Mouse (Mus musculus) lung, postnatal 4 days (tissue): Measurements from ENCODE around the gene Cog5.

ENCODE experiments used
- DNase-seq, 2 experiments: peaks; one replicate each; pipeline ENCODE4 v3.0.0; 2021

Gene Cog5

GRCm38 (mm10) chr12:31895888-31896287 is 241.2 kb downstream of the Cog5 start:
- DNase-seq, result peak; percentile 52 to 69

GRCm38 (mm10) chr12:31896295-31896694 is 241.6 kb downstream of the Cog5 start:
- DNase-seq, result no peak

DNA sequence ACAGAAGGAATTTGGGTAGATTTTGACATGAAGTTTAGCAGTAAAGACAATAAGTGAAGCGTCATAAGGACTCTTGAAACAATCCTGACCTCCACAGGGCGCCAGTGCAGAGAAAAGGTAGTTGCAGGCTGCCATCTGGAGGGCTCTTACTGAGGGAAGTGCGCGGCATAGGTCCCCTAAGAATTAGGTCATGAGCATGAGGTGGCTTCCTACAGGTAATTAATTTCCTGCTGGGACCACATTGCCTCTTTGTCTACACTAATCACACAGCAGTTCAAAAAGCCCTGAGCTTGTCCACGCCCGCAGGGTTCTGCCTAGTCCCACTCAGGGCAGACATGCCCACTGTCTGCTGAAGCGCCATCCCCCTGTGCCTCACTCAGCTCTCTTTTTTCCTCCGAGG is 242.3 kb downstream of the Cog5 start:
- no peak for DNase-seq

DNA sequence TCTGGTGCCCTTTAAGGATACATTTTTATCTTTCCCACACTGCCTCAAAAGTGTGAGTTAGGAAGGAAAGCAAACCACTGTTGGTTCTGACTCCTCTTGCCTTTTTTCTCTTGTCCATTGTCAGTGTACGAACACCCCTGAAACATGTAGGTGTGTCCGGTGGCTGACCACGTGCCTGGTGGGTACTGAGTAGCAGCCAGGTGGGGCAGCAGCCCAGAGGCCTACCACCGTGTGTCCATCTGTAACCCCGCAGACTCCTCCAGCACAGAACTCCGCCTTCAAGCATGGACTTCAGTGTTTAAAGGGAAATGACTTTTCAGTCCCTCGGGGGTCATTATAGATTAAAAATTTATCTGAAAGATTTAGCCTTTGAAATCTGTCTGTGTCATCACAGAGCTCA is 242.8 kb downstream of the Cog5 start:
- DNase-seq, result no peak

DNA sequence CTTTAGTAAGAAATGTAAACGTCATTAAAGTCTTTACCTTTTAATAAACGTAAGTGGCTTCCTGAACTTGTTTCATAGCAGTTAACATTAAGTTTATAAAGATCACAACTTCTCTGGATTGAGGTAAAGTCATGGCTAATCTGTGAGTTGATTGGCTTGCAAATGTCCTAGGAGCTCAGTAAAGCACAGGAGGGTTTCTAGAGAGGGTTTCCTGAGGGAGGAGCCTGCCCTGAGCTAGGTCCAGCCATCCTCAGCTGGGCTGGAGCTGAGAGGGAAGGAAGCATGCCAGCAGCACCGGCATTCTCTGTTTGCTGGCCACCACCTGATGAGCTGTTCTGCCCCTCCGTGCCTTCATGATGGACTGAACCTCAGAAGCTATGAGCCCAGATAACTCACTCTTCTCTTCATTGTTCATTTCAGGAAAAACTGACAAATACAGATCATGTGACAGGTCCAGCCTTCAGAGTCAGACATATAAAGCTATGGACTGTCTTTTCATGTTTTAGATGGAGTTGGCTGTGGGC is 245.8 kb downstream of the Cog5 start:
- DNase-seq, result no peak

DNA sequence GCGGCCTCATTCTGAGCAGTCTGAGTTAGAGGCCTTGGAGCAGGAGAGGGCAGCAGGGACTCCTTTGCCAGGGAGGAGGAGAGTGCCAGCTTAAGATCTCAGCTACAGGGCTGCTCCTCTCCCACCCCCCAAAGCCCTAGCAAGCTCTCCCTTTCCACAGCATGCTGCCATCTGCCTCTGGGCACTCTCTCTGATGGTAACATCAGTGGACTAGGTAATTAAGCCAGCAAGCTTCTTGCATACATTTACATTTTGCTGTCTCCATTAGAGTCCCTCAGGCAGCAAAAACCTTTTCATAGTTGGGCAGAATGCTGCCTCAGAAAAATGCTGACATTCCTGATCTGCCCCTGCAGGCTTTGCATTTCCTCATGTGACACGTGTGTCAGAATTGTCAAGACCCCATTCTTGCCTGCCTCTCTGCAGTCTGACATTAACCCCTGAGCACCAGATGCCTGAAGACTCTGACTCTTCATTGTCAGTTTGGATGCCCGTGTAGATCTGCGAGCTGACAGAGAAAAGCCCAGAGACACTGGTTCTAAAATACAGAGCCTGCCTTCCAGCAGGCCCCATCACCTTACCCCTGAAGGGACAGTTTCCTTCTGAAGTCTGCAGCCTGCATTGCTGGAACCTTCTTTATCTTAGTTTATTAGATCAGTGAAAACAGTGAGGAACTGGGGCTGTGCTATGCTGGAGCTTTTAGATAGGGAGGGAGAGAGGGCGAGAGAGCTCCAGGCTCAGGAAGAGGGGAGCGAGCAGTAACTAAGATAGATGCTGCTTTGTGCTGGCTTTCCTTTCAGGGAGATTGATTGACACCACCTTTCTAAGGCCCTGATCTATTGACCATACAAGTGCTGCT is 251.3 kb downstream of the Cog5 start:
- no peak for DNase-seq

- no peak for DNase-seq
Measured at GRCm38 (mm10) chr12:31907436-31907835, 252.8 kb downstream of the Cog5 start.

DNA sequence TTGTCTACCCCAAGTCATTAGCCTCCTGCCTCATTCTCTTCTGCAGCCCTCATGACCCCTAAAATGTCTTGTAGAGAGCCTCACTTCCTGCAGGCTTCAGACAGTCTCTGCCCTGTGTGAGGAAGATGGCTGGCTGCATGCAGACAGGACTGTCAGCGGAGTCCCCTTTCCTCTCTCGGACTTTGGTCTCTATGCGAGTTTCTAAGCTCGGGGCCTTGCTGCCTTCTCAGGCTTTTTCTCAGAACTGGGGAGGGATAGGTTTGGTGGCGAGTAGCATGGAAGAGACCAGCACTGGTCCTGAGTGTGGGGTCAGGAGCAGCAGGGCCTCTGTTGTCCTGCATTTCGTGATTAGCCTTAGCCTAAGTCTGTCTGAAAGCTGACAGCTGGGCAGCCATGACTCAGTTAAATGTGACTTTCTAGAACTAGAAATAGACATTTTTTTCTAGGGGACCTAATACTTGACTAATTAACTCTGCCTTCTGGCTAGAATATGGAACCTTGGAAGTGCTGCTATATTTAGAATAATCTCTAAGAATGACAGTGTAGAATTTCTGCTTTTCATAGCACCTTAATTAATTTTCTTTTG is 258.4 kb downstream of the Cog5 start:
- DNase-seq, result no peak

DNA sequence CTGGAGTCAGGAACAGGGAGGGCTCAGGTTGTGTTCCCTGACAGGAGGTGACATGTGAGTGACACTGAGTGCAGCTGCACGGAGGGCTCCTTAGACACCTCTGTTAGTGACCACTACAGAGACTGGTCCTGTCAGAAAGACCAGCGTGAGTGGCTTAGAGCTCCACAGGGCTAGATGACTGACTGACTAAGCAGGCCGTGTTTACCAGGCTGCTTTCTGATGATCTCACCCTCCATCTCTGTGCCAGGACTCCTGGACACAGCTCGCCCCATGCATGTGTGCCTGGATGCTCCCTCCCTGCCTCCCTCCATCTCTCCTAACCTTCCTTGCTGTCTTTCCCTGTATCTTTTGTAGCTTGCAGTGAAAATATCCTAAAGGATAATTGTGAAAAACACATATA is 258.9 kb downstream of the Cog5 start:
- no peak for DNase-seq

DNA sequence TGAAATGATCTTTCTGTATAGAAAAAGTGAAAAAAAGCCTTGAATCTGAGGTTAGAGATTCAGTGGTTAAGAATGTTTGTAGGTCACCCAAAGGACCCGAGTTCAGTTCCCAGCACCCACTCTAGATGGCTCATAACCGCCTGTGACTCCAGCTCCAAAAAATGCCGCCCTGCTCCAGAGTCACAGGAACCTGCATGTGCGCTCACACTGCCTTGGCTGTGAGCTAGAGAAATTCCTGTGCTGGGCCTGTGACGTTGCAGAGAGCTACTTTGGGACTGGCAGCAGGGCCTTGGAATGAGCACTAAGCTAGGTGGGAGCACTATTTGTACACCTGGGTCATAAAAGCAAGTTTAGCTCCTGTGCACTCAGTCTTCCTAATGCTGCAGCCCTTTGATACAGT is 262.0 kb downstream of the Cog5 start:
- no peak for DNase-seq

DNA sequence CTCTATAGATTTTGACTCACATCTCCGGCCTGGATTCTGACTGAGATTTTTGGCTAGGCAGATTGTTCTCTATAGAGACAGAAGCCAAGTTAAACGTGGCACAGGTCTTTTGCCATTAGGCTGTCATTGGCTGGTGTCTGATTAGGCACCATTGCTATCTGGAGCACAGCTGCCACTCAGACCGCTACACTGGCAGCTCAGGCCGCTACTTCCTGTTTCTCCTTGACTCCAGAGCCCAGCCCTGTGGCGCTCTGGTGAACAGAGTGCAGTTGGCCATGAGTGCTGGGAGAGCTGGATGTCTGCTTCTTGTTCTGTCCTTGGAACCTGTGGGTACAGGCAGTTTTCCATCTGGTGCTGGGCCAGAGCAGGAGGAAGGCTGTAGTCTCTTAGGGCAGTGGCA is 262.6 kb downstream of the Cog5 start:
- peak in 1 of 2 experiments; percentile 41 for DNase-seq

- no peak for DNase-seq
Measured at GRCm38 (mm10) chr12:31920464-31921405, 266.1 kb downstream of the Cog5 start.

- no peak for DNase-seq
Measured at GRCm38 (mm10) chr12:31924135-31924534, 269.5 kb downstream of the Cog5 start.

GRCm38 (mm10) chr12:31925343-31925742 is 270.7 kb downstream of the Cog5 start:
- DNase-seq, result no peak

GRCm38 (mm10) chr12:31926661-31927061 is 272.0 kb downstream of the Cog5 start:
- DNase-seq, result peak; percentile 66 to 67

DNA sequence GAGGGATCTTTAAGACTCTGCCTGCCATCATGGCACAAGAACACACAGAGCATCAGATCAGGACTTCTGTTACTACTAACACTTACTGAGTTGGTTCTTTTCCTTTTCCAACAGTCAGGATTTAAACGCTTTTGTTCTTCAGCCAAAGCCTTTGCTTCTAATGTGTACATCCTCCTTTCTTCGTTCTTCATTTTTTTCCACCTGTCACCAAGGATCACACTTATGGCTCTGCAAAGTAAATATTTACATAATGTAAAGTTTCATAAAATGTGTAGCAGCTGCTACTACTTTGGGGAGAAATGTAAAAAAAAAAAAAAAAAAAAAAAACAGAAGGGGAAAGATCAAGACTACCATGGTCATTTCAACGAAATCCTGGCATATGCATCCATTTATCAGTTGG is 273.8 kb downstream of the Cog5 start:
- DNase-seq, result no peak

GRCm38 (mm10) chr12:31931818-31932217 is 277.1 kb downstream of the Cog5 start:
- DNase-seq, result no peak

- DNase-seq, result no peak
Measured at GRCm38 (mm10) chr12:31936657-31937300, 282.1 kb downstream of the Cog5 start.

GRCm38 (mm10) chr12:31937613-31938012 is 282.9 kb downstream of the Cog5 start:
- no peak for DNase-seq

GRCm38 (mm10) chr12:31938391-31938997 is 283.8 kb downstream of the Cog5 start:
- no peak for DNase-seq

DNA sequence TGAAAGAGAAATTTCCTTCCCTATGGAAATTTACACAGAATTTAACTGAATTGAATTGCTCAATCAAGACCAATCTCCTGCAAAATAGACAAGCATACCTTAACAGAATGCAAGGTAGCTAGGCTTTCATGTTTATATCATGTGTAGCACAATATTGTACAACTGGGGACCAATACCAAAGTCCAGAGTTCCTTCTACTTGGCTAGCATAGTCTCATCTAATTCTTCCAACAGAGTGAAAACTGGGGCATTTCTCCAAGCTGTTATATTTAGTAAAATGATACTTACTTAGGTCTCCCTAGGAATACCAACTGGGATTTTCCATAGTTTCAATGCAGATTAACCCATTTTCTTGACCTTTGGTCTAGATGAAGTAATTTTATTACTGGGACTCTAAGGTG is 284.4 kb downstream of the Cog5 start:
- DNase-seq, result no peak

GRCm38 (mm10) chr12:31943020-31943654 is 288.5 kb downstream of the Cog5 start:
- DNase-seq, result no peak
